Mouse (Mus musculus): ENCODE measurements at regions not wholly inside any gene's neighbourhood (a gene's known extent, or its start where the extent isn't known, plus 50 kb on each side); places are given as distances from the start of the nearest gene placed in this dataset.

DNA sequence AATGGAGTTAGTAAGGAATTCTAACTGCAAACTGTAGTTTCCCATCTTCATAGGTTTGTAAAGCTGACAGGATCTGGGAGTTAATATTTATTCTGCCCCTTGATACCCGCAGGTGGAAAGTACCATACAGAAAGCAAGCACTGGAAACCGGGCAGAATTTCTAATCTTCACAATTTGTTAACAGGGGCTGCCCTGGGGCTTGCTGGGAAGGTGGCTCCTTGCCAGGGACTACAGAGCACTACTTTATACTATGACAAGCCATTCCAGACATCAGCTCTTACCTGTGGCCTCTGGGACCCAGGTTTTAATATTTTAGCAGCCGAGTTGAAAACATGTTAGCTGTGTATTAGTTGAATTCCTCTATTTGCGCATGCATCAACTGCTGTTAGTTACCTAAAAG lies 135.1 kb upstream of the Zeb2 start:
- DNase-seq (ENCODE audit: low read depth, low spot score) = no peak

DNA sequence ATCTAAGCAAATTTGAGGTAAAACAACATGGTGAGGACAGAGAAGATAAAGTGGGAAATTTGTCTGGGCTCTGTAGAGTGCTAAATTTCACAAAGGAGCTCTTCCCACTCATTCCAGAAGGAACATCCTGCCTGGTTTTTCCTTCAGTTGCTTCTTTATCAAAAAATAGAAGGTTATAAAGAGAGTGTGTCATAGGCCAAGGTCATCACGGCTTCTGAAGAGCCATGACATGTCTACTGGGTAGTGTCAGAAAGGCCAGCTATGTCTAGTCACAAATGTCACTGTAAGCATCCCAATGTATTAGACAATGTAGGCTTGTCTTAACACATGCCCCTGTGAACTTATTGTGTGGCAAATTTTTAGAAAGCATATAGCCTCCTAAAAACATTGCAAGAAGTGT lies 132.5 kb upstream of the Zeb2 start:
- DNase-seq (ENCODE audit: low read depth, low spot score) = no peak

DNA sequence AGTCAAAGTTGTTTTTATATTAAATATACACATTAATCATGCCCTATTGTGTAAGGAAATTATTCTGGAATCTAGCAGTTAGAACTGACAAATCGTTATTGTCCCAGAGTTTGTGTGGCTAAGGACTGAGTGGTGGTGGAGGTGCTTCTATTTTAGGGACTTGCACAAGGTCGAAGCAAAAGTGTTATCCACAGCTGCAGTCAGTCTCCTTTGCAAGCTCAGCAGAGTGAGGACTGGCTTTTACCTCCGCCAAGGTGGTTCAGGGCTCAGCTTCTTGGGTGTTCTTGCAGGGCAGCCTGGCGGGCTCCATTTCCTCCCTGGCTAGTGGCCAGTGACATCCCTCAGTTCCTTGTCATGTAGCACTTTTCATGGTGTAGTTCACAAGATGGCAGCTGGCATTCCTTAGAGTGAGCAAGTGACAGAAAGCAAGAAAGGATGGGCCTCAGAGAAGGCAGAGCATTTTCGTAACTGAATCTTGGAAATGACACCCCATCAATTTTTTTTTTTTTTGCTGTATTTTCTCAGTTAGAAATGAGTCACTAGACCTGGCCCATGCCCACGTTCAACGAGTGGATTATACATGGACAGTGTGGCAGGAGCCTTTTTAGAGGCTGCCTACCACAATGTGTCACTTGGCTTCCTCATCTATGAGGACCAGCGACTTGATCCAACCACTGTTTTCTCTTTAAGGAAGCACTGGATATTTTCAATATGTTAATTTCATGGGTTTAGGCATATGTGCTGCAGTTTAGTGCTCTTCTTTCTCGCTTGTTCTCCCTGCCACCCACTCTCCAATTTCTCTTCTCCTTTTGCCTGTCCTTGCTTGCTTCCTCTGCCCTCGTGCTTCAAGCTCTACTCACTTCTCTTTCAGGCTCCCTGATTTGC lies 129.1 kb upstream of the Zeb2 start:
- no peak for DNase-seq (ENCODE audit: low read depth, low spot score)

DNA sequence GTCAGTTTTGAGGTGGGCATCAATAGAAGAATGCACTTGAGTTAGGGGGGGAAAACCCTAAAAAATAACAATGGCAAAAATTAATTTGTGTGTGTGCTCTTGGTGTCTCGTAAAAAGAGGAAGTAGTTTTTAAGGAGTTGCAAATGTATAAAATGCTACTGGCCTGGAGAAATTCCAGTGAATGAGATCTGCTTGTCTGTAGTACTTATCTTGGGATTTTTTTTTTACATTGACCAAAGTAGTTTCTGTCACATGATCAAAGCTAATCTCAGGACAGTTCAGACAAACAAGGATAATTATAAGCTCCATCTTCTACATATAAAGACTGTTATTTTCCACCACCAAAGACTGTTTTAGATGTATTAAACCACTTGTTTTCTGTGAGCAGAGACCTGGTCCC lies 128.3 kb upstream of the Zeb2 start:
- DNase-seq (ENCODE audit: low read depth, low spot score) = no peak

DNA sequence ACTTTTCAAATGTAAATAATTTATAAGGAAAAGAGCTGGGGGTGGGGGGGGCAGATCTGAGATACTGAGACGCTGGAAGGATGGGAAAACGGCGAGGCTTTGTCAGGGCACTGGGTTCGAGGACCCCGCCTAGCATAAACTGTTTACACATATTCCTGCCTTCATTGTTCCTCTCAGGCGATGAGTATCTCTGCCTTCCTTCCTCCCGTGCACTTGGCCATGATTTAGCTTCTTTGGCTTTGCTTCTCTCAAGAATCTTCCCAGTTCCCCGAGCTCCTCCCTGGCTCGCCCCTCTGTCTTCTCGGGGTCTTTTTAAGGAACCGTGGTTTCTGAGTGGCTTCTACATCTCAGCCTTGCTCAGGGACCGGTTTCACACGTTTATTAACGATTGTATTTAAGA lies 127.3 kb upstream of the Zeb2 start:
- no peak for DNase-seq (ENCODE audit: low read depth, low spot score)

DNA sequence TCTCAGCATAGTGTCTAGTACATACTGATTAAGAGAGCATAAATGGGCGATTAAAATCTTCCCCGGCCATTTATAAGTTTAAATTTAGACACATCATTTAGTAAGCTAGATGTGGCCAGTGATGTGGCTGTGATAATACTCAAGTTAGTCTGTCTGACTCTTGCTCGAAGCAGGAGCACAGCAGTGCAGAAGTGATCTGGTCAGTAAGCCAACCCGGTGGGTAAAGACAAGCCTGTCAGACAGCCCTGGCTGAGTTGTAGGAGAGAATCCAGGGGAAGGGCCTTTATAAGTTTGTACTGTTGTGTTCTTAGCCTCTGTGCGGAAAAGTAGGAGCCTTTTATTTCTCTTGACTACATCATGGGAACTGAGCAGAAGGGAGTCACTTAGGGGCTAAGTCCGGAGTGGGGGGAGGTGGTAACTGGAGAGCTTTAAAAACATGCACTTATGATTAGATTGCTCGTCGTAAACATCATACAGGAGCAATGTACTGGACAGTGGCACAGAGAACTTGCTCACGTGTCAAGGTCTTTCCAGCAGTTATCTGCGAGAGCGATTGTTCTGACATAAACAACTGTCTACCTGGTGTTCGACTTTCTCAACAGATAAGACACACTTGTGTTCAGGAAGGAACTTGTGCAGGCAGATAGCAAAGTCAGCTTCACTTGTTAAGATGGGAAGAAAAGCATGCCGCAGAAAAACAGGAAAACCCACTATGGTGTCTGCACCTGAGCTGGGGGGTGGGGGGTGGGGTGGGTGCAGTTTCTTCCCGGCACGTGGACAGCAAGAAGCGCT lies 122.5 kb upstream of the Zeb2 start:
- no peak for DNase-seq (ENCODE audit: low read depth, low spot score)

DNA sequence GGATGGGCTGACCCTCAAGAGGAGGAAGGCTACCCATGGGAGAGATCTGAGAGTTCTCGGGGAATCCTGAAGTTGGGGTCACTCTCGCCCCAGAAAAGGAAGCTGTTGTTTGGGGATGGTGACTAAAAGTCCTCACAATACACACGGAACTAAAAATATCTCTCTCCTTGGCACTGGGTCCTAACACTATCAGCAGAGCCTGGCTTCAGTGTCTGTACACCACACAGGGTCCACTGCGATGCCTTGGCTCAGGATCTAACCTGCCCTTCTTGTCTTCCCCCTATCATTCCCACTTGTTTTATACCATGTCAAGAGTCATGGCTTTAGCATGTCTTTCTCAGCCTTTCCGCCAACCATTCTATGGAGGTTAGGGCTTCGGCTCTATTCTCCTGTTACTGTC lies 121.8 kb upstream of the Zeb2 start:
- DNase-seq (ENCODE audit: low read depth, low spot score) = no peak

DNA sequence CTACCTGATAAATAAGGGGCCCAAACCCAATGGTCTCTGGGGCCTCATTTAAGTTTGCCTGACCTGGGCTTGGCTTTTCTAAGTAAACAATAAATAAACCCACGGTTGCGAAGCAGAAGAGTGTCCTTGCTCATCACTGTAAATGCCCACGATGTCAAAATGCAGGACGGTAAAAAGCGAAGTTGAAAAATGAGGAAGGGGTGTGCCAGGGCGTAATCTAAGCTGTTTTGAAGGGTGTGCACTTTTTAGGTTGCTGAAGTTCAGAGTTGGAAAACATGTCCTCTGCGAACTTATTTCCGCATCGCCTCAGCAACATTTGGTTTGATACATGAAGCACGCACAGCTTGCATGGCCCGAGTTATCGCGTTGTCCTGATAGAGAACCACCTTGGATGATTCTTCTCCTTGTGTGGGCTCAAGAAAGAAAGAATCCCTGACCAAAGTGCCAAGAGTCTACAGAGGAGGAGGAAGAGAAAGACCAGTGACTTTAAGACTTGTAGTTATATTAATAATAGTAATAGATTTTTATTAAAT lies 119.0 kb upstream of the Zeb2 start:
- no peak for DNase-seq (ENCODE audit: low read depth, low spot score)

DNA sequence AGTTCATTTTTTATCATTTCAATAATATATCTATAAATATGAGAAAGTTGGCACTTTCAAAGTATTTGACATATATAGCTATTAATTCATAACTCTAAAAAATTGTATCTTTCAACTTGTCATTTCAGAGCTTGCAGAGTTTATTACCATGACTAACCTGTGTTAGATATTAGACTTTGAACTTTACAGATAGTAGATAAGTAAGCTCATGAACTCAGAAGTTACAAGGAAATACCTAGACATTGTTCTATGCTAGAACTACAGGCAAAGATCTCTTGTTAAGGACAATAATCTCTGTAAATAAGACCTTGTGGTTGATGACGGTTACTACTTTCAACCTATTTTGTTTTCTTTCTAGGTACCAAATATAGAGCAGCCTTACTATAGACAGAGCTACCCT lies 117.0 kb upstream of the Zeb2 start:
- DNase-seq (ENCODE audit: low read depth, low spot score) = no peak

DNA sequence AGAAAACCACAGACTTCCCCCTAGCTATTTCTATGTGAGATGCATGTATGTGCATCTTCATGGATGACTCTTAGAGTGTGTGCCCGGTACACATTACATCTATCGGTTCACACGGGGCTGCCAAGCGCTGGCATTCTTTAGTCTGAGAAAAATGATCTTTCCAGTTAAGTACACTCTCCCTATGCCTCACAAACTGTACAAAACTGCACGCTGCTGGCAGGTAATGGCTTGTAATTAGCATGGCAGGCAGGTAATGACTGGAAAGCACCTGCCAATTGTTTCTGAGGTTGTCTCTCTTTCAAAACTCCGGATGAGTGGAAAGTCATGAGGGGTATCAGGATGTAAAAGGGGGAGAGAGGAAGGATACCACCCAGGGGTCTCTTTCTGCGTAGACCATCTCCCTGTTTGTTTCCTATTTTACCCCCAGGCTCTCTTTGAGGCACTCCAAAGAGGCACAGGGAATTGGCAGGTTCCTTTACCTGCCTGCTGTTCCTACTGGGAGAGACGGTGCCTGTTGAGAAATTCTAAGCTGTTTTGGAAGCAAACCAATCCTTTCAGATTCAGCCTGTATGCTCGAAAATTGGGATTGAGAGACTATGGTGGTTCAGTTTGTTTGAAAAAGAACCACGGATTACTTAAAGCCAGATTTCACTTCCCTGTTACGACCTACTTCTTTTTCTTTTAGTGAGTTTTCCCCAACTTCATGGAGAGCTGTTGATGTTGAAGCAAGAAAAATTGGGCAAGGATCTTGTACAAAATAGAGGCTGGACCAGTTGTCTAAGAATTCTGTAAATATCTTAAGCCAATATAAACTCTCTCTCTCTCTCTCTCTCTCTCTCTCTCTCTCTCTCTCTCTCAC lies 113.4 kb upstream of the Zeb2 start:
- DNase-seq (ENCODE audit: low read depth, low spot score) = no peak

DNA sequence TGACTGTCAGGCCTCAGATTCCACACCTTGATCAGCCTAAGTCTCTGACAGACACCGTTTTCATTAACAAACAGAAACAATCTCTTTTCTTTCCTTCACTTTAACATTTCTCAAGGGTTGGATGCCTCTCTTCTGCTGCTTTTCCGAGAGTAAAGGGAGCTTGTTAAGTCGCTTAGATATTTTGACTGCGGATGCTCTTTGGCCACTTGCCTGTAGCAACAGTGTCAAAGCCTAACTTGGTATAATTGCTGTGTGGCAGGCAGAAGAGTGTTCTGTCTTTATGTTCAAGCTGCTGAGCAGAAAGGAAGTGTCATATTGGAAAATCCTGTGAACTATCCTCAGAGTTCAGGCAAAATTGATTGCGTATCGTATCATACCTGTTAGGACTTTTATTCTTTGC lies 112.3 kb upstream of the Zeb2 start:
- no peak for DNase-seq (ENCODE audit: low read depth, low spot score)

DNA sequence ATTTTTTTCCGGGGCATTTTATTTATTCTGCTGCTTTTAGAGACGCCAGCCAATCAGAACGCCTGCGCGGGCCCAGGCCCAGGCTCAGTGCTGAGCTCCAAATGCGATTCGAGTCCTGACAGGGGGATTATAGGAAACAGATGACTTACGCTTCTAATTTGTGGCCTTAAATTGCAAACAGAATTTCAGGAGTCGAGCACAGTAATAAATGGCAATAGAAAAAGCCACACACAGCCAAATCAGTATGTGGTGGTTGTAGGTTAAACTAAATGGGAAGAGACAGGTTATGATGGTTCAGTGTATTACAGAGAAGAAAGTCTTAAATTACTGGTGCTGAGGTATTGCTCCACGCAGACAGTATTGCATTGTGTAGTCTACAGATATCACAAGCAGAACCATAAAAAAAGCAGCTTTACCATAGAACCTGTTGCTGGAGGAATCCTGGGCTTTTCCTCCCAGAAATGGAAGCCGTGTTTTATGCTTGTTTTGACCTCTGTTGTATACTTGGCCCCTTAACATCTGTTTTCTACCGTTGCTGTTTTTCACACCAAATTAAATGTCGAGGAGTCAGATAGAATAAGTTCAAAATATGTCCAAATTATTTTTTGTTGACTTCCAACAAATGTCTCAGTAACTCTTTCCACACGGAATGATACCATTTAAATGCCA lies 110.2 kb upstream of the Zeb2 start:
- DNase-seq (ENCODE audit: low read depth, low spot score) = no peak

DNA sequence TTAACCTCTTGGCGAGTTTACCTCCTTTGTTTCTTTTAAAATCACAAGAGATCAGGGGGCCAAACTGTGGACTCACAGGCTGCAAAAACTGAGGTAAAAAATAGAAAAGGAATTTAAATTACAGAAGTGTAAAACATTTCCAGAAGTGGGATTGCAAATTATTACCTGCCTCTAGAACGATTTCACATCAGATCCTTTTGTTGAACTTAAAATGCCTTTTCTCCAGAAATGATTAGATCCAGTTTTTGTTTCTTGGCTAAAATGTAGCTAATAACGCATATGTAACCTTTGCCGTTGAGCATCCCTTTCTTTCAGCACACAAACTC lies 108.8 kb upstream of the Zeb2 start:
- DNase-seq (ENCODE audit: low read depth, low spot score) = no peak

DNA sequence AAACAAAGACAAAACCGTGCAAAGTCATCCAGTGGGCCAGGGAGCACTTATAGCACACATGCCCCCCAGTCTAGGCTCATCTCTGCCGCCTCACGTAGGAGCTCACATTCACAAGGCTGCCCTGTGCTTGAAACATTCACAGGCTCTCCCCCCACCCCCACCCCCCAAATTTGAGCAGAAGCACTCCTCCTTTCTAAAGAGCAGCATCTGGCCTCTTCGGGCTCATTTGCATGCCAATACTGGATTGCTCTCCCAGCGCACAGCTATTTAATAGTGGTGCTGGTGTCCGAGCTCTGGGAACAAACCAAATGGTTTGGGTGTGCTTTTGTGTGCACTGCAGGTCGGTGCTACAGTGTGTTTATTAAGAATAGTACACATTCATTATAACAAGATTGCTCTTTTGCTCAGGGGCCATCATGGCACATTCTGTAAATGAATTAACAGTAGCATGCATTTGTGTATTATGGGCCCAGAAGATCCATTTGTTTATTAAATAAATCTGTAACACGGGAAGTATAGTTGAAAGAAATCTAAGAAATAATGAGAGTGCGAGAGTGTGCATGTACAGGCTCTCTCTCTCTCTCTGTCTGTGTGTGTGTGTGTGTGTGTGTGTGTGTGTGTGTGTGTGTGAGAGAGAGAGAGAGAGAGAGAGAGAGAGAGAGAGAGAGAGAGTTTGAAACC lies 108.3 kb upstream of the Zeb2 start:
- DNase-seq (ENCODE audit: low read depth, low spot score) = peak; percentile 70

DNA sequence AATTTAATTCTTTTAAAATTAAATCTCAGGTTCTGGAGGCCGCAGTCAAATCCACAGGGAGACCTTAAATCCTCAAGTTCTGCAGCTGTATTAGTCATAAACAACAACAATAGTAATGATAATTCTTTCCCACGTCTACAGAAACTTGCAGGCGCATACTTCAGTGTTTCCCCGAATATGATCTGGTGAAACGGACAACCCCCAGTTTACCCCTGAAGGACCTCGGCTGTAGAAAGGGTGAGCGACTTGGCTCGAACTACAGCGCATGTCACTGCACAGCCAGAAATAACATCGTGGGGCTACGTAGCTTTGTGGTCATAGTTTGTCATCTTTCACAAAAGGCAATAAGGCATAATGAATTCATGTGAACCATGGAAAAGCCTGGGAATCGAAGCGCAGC lies 105.0 kb upstream of the Zeb2 start:
- no peak for DNase-seq (ENCODE audit: low read depth, low spot score)

DNA sequence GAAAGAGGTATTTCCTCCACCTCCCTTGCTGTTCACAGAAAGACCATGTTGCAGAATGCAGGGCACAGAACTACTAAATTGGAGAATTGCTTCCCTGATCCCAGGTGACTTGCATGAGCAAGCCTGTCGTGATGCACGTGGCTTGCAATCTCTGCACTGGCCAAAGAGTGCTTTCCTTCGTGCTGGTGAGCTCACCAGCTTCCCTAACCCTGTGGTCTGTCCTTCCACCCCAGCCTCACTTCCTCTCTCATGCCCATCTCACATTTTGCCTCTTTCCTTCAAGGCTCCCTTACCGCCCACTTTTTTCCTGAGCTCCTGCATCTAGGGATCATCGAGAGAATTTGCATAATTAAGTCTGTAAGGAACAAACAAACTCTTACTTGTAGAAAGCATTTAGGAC lies 102.7 kb upstream of the Zeb2 start:
- no peak for DNase-seq (ENCODE audit: low read depth, low spot score)

DNA sequence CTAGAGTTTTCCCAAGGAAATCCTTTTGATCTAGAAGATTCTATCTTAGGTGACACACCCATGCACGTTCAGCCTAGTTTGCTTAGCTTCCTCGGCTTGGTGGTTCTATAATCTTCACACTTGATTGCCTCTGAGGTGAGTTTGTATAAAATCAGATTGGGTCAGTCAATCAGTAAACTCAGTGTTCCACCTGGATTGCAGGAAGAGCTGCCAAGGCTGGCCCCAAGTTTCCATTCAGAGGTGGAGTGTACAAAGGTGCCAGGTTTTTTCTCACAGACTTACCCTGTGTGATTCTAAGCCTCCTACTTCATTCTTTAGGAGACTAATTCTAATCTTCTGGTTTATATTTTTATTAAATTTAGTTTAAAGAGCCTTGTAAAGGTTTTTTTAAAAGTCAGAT lies 95.6 kb upstream of the Zeb2 start:
- DNase-seq (ENCODE audit: low read depth, low spot score) = no peak

DNA sequence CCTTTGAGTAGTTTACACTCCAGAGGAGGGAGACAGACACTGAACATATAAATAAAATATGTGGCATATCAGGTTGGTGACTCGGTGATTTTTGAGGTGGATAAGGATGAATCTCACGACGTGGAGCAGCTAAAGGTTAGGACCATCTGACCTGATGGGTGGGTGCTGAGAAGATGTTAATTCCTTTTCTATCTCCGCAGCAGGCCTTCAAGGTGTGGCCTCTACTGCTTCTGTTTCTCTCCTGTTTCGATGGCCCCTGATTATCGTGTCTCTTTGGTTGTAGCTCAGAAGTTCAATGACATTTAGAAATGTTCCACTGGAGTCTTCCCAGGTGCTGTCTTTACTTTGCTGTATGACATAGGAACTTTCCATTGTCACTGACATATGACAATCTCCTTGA lies 91.3 kb upstream of the Zeb2 start:
- peak; percentile 11 for DNase-seq (ENCODE audit: low read depth, low spot score)

DNA sequence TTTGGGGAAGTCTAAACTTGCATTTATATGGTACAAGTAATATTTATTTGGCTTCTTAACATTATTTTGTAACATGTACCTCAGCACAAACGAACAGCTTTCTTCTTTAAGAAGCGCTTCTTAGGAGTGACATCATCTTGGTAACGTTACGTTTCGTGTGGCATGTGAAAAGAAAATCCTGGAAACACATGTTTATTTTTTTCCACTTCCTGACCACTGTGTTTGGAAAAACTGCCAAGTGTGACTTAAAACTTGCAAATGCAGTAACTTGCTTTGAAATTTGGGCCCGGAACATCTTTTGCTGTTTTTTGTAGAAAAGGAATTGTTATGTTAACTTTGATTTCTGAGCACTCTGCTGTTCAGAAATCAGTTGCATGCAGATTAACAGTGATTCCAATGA lies 88.6 kb upstream of the Zeb2 start:
- DNase-seq (ENCODE audit: low read depth, low spot score) = no peak

DNA sequence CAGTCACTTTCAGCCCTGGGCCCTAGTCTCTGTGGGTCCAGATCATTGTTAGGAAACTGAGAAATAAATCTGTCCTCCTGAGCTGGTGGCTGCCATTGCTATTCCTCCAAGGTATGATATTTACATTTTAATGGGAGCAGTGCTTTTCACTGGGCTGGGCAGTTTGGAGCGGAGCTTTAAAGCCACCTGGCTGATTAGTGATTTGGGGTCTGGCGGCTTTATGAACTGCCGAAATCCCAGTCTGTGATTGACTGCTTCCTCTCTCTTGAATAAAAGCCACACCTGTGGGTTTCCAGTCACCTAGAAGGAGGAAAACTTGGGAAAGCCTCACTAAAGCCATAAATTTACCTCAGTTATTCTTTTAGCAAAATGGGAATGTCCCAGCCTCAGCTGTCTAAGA lies 88.0 kb upstream of the Zeb2 start:
- peak; percentile 18 for DNase-seq (ENCODE audit: low read depth, low spot score)
